Mouse (Mus musculus): ENCODE results near the gene AC153137.1. TPM values are rescaled to one million over a fixed set of nuclear protein-coding genes. Genes with fewer than 3 reads are reported as not detected.

The AC153137.1 gene
- total RNA-seq, 2 experiments from 2014 or later: not detected

Other genes starting within 250 kb of the AC153137.1 start
- 10 to 100 TPM; 96.3 to 97.6 TPM for gene Phf3, start 104.0 kb downstream of the AC153137.1 start, total RNA-seq (2021)
- gene Lgsn, start 198.4 kb upstream of the AC153137.1 start, total RNA-seq (2021): not detected
- not detected for gene 4931428L18Rik, start 244.7 kb upstream of the AC153137.1 start, total RNA-seq (2021)
- not detected for gene Pih1d3, start 244.9 kb upstream of the AC153137.1 start, total RNA-seq (2021)

All from left cerebral cortex, postnatal 4 days (tissue).